Mouse (Mus musculus): ENCODE results near the gene Apom.

The Apom gene

DNA sequence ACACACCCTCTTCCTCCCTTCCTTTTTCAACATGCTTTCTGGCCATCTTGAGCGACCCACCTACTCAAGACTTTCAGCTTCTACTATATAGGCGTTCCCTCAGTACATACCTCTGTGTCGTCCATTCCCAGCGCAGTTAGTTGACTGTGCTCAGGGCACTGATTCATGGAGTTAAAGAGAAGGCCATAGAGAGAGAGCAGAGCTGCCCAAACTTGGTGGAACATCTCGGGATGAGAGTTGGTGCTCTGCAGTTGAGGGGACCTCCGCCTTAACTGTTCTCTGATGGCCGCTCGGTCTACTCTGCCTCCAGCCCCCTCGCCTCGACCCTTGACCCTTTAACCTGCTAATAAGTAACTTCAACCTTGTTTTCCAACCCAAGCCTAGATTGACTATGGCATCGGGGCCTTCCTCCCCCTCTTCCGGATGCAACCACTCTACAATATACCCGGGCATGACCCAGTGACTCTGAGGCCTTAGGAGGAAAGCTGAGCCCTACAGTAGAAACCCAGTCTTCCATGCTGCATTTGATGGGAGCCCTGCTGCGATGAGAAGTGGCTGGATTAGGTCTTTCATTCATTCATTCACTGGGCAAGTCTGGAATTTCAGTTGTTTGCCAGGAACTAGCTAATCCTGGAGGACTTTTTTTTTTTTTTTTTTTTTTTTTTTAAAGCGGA is at the start of gene Apom:
Apom (minus strand) TSS at position 551 of the 674 bp plus-strand sequence.
- no peak for DNase-seq (ENCODE audit: low spot score)

DNA sequence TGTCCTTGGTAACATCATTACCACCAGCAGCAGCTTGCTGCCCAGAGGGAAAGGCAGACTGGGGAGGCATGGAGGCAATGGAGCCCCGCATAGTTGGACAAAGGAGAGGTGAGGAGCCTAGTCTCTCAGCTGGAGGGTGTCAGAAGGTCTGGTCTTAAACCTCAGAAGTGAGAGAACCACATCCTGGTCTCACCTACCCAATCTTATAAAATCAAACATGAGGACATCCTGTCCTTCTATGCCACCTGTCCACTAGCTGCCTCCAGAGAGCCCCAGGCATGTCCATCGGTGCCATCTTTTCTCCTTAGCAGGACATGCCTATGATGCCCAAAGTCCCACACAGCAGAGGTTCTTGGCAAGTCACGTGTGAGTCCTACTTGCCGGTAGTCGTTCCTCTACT is 48.2 kb upstream of the Apom start:
- DNase-seq (ENCODE audit: low spot score) = no peak

DNA sequence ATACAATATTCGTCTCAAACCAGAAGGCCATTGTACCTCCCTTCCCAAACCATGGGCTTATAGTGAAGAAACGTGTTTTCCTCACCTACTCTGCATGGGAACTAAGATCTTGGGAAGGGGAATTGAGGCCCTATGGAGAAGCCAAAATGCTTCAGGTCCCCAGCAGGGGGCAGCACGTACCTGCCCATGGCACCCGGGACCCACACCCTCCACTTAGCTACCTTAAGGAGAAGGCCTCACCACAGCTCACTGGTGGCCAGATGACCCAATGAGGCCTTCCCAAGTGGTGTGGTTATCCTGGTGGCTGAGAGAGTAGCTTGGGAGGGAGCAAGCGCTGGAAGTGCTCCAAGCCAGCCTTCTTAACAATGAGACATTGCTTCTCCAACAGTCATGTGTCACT is 46.7 kb upstream of the Apom start:
- peak; percentile 75 for DNase-seq (ENCODE audit: low spot score)

DNA sequence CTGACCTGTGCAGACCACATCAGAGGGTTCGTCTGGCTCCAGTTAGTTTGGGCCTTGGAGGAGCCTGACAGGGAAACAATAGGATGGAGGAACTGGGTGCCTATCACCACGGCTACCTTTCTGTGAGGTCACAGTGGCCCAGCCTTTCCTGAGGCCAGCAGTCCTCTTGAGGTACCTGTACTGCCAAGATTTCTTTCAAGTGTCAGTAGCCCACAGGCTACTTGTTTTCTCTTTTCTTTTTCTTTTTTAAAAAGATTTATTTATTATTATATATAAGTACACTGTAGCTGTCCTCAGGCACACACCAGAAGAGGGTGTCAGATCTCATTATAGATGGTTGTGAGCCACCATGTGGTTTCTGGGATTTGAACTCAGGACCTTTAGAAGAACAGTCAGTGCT is 44.1 kb upstream of the Apom start, which contains the start of gene Aif1:
Aif1 (minus strand) TSS at position 101 of the 400 bp plus-strand sequence.
- DNase-seq (ENCODE audit: low spot score) = no peak

DNA sequence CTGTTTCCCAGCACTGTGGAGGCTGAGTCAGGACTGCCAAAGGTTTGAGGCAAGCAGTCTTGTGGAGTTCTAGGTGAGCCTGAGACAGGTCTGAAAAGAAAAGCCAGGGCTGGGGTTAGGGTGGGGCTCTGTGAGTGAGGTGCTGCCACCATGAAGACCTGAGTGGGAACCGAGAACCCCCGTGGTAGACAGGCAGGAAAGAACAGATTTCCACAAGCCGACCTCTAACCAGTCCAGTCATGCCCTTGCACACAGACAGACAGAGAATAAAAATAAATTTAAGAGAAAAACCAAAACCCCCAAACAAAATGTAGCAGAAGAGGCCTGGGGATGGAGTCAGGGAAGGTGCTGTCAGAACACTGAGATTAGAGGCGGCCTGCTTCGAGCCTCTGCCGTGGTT is 43.5 kb upstream of the Apom start:
- no peak for DNase-seq (ENCODE audit: low spot score)

DNA sequence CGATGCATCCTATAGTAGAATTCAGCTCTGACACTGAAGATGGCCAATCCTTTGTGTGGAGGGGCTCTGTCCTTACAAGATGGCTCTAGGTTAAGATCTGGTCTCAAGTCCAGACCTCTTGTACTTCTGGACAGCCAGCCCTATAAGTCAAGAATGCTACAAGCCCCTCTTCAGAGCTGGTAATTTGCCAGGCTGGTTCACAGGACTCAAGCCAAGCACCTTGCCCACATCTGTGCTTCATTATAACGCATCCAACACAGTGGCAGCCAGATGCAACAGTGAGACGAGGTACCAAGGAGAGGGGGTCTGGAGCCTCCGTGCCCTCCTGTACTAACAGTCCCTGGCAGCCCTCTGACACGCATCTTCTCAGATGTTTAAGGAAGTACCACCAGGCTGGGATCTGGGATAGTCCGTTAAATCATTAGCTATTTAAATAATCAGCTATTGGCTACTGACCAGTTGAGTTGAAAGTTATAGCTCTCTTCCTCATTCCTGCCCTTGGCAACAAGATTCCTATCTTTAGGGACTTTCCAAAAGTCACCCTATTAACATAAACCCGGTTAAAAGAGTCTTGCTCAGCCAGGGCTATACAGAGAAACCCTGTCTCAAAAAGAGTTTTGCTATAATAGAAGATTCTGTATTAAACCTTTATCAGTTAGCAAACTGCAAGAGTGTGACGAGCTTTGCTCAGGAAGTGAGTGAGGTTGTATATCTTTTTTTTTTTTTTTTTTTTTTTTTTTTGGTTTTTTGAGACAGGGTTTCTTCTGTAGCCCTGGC is 42.5 kb upstream of the Apom start:
- DNase-seq (ENCODE audit: low spot score) = no peak

DNA sequence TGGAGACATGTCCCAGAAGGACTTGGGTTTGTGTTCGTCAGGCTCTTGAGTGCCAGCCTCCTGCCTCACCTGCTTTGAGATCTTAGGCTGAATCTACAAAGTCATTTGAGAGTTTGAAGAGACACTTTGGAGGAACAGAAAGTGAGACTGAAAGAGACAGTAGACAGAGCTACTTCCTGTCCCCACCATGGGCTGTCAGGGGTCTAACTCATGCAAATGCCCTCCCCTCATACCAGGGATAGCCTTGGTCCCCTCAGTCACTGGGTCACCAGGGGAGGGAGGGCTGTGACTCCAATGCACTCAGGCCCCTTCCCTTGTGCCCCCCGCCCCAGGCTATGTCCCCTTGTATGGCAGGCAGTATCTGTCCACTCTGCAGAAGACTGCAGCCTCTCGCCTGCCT is 41.5 kb upstream of the Apom start:
- no peak for DNase-seq (ENCODE audit: low spot score)

DNA sequence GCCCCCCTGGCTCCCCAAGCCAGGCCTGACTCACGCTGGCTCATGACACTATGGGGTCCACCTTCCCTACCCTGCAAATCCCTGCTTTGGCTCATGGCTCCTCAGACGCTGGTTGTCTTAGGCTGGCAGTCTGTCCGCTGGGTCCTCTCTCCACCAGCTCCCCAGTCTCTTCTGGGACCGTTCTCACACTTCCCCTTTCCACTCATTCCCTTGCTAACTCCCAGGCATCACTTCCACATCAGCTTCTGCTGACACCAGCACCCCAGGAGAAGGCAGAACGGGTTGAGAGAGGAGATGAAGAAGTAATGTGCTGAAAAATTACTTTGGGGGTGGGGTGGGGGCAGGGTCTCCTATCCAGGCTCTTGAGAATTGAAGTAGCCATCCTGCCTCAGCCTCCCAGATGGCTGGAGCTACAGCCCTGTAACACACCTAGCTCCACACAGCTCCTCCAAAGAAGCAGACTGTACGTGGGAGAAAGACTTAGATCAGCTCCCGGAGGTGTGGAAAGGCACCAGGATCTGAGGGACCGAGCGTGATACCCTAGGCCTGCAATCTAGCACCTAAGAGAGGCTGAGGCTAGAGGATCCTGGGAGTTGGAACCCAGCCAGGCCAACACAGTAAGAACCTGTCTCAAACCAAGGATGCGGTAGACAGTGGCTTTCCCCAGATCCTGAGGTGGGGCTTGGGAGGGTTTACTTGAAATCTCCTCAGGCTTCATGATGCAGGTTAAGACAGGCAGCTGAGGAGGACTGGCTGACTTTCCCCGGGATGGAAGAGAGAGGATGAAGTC is 40.8 kb upstream of the Apom start:
- no peak for DNase-seq (ENCODE audit: low spot score)

DNA sequence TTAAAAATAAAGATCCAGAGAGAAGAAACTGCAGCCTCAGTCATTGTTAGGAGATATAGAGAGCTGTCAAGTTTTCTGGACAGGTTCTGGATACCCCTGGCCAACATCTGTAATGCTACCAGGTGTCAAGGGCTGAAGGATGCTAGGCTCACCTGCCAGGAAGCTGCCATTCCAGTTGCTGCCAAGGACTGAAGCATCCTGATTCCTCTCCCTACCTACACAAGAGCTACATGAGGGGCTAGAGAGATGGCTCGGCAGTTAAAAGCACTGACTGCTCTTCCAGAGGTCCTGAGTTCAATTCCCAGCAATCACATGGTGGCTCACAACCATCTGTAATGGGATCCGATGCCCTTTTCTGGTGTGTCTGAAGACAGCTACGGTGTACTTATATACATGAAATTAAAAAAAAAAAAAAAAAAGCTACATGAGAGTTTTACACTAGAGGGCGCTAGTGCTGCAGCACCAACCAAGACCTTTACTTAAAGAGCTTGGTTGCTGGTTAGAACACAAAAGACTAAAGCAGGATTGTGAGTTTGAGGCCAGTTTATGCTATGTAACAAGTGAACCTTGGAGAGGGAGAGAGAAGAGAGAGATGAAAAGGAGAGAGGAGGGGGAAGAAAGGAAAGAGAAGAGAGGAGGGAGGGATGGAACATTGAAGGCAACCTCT is 36.8 kb upstream of the Apom start:
- DNase-seq (ENCODE audit: low spot score) = no peak

DNA sequence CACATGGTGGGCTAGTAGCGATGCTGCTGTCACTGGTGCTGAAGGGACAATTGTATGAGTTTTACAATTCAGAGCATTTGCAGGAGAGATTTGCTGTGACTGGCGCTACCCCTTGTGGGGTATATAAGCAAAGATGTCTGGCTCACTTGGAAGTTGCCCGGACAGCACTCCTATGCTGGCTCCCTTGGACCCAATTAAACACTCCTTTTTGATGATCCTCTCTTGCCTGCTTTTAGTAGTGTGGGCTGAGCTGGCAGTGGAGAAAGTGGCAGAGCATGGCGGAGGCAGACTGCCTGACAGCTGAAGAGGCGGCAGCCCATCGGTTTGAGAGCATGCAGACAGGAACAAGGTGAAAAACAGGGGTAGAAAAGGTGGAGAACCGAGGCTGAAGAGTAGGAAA is 35.9 kb upstream of the Apom start:
- DNase-seq (ENCODE audit: low spot score) = no peak

DNA sequence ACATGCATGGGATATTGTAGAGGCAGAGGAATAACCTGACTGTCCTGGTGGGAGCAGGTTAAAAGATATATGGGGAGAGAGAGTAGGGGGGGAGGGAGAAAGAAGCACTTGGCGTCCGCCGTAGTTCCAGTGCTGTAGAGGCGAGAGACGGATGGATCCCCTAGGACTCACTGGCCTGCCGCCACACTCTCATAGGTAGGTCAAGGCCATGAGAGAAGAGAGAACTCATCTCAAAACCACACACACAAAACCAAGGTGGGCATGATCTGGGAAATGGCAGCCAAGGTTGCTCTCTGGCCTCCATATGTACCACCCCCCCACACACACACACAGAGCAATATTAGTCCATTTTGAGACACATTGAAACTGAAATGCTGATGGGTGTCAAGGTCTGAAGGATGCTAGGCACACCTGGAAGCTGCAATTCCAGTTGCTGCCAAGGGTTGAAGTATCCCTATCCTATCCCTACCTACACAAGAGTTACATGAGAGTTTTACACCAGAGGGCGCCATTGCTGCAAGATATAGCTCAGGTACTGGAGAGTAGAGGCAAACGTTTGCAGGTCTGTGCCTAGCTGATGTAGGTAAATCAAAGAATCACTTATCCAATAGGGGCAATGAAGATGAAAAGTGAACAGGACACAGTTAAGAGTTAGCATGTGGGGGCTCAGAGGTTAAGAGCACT is 34.6 kb upstream of the Apom start:
- peak; percentile 78 for DNase-seq (ENCODE audit: low spot score)

DNA sequence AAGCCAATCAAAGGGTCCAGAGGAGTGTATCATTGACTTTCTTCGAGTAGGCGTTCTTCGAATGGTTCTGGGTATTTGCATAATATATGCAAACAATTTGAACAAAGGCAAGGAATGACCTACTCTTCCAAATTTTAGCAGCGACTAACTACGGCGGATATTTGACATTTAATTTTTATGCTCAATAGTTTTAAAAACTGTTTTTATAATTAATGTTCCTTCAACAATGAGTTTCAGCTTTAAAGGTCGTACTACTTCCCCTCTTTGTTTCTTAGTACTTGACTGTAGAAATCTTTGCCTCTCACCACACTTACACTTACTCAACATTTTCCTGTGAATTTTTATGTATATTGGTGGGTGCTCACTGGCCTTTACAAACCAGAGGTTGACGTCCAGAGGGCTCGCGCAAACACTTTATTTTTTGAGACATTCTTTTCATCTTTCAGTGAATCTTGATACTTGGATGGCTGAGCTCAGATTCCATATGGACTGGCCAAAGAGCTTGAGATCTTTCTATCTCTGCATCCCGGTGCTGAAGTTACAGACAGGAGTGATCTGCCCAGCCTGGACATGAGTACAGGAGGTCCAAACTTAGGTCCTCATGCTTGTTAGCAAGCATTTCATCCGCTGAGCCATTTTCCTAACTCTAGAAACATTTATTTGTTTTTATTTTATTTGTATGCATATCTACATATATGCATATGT is 33.8 kb upstream of the Apom start:
- no peak for DNase-seq (ENCODE audit: low spot score)

DNA sequence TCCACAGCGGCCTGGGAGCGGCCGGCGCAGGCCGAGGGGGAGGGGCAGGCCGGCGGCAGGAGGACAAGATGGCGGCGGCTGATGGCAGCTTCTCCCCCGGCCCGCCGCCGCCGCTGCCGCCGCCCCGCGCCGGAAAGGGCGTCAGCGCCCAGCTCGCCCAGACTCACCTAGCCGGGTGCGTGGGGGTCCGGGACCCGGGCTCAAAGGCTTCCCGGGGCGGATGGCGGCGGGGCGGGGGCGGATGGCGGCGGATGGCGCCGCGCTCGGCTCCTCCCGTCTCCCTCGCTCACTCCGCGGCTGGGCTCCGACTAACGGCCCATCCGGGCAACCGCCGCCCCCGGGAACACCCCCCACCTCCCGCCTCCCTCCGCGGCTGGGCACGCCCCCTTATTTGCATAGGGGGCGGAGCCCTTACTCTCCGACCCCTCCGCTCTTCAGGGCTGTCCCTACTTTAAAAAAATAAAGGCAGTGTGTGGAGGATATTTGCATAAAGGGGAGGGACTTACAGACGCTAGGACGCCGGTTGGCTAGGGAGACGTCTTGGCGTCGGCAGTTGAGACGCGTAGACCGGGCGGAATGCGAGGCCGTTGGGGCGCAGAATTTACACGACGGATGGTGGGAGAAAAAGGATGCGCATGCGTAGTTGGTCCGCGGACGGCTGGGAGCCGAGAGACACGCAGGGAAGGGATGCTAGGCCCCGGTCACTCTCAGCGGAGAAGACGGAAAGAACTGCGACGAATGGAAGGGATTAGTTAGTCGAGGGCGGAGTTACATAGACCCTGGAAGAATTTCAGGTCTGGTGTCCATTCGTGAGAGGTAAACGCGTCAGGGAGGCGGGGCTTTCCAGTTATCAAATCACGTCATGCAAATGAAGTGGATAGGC is 33.0 kb upstream of the Apom start, which contains the start of gene Prrc2a:
Prrc2a (minus strand) TSS at position 330 of the 883 bp plus-strand sequence.
- peak; percentile 98 for DNase-seq (ENCODE audit: low spot score)

DNA sequence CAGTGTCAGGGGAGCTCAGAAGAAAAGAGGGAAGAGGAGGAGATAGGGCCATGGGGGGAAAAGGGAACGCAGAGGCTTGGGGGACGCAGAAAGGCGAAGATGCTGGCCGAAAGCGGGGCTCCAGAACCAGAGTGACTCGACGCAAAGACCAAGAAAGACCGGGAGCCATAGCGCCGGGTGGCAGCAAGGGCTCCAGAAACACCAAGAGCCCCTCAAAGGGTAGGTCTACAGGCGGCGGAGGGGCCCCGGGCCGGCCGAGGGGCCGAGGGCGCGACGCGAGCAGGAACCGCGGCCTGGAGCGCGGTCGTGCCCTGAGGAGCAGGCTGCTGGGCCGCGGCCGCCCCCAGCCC is 32.3 kb upstream of the Apom start:
- no peak for DNase-seq (ENCODE audit: low spot score)

DNA sequence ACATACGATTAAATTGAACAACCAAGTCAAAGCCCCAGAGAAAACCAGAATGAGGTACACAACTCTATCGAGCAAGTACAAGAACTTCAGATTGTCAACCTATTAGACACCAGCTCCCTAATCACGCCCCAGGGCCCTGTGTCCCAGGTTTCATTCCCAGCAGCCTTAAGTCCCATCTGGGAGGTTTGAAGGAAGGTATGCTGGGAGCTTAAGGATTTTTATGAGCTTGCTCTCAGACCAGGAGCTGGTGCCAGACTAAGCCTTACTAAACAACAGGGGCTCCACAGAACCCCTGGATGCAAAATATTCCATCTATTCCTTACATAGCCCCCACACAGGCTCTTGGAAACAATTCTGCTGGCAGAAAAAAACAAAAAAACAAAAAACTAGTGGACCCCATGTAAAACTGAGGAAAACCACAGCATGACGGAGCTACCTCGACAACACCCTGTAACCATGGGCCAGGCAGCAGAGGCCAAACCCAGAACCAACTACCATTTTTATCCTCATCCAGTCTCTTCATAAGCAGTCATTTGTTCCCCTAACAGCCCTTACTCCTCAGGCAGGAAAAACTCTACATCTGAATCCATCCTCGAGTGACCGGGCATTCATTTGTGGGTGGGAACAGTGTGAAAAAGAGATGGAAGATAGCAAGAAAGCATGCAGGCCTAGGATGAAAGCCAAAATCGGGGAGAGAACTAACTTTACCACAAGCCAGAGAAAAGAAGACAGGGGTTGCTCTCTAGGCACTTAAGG is 31.7 kb upstream of the Apom start:
- DNase-seq (ENCODE audit: low spot score) = no peak

DNA sequence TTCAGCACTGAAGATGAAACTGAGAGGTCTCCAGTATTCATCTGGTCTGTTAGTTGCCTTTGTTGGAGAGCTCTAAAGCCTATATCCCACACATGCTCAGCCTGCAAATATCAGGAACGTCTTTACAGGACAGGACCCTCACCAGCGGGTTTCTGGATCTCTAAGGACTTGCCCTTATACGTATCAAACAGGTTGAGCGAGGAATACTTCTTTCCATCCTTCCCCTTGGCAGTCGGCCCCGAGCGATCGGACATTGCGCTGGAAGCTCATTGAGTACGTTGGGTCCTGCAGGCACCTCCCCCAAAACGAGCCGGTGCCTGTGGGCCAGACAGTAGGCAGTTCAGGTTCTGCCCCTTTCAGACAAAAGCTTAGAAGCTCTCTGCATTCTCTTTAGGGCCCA is 30.9 kb upstream of the Apom start:
- peak; percentile 69 for DNase-seq (ENCODE audit: low spot score)

DNA sequence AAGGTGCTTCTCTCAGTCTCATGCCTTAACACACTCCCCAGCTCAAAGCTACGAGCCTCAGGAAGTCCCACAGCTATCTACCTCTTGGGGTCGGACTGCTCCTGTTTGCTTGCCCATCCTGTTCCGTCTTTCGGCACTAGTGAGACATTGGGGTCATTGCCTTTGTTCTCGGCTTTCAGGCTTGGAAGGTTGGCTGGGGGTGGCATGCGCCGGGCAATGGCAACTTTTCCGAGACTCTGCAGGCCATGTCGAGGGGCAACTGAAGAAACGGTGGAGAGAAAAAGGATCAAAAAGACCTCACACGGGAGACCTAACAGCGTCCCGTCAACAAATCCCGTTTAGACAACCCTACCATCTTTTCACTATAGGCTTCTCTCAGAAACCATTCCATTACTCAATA is 30.3 kb upstream of the Apom start:
- DNase-seq (ENCODE audit: low spot score) = no peak

DNA sequence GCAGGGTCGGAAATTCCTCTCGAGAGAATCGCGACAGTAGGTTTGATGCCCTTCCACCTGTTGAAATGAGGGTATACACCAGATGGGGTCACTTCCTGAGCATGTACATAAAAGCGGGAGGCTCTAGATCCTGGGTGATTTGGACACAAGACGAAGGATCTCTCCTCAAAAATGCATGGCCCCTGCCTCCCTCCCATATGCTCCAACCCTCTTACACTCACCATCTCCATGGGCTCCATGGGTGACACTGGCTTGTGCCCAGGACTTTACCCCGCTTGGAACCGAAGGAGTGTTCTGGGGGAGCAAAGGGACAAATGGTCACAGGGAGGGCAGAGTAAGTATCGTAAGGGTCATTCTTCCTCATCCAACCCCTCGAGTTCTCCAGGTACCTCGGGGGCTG is 29.6 kb upstream of the Apom start:
- no peak for DNase-seq (ENCODE audit: low spot score)

DNA sequence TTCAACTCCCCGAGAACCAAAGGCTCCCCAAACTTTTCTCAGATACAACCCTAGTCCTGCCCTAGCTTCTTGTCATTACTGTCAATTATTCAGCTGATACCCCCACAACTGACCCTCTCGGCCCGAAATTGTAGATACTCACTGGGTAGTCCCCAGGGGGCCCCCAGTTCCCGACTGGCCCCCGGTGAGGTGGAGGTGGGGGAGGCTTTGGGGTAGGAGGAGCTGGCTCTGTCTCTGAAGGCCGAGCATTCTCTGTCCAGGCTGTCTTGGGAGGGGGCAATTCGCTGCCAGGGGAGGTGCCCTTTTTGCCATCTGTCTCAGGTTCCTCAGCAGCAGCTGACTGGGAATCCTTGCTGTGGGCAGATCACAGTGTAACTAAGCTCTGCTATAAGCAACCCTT is 27.8 kb upstream of the Apom start:
- DNase-seq (ENCODE audit: low spot score) = no peak
